Mouse (Mus musculus) megakaryocyte, embryonic 14.5 days (primary cell): ENCODE measurements around the gene Aaed1.

Experiments
- FLI1 ChIP-seq: IDR thresholded peaks from 2 replicates; pipeline ENCODE4 v1.6.1; 2012; ENCODE audit warnings: low read length, inconsistent platforms, mixed read lengths
- GATA1 ChIP-seq: IDR thresholded peaks from 3 replicates; pipeline ENCODE4 v1.6.1; 2012; ENCODE audit warnings: mixed read lengths, low read length, inconsistent platforms, borderline replicate concordance

DNA sequence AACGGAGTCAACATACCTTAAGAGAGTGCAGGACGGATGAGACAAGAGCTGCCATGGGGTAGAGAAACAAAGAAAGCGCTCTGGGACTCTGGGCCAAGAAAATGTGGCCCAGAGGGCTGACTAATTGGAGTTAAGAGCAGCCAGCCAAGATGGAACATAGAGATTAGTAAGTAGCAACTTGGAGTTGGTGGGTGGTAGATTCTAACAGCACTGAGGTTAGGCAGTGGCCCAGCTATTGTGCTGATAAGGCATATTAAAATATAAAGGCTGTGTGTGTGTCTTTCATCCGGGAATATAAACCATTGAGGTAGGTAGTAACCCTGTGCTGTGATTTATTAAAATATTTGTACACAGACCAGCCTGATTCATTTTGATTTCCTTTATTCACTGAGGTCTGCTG lies 26.2 kb downstream of the Aaed1 start:
- TF ChIP-seq GATA1 (no peak), FLI1 (no peak)
